Mouse (Mus musculus): ENCODE results near the gene Rhbg.

Rhbg gene

GRCm38 (mm10) chr3:88227976-88228375 lies 26.5 kb downstream of the Rhbg start:
- DNase-seq, result no peak

GRCm38 (mm10) chr3:88227260-88227659 lies 27.2 kb downstream of the Rhbg start:
- DNase-seq, result no peak

- DNase-seq, result peak; percentile 88
Measured at GRCm38 (mm10) chr3:88226101-88226845, 28.2 kb downstream of the Rhbg start.

DNA sequence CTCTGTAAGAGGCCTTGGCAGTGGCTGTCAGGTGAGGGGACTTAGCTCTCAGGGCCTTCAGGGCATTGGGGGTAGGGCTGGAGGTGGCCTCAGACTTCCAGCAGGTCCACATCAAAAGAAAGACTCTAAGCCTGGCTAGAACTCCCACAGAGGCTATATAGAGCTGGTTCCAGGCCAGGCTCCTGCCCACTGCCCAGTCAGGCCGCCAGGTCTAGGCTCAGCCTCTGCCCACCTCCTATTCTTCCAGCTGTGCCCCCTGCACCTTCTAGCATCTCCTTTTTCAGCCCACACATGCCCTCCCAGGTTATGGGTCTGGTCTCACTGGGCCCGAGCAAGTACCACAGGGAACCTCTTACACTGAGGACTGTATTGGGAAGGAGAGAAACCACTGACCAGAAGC lies 29.6 kb downstream of the Rhbg start:
- DNase-seq, result no peak

GRCm38 (mm10) chr3:88222446-88222845 lies 32.1 kb downstream of the Rhbg start:
- no peak for DNase-seq

GRCm38 (mm10) chr3:88221519-88222390 lies 32.8 kb downstream of the Rhbg start:
- no peak for DNase-seq

GRCm38 (mm10) chr3:88220842-88221241 lies 33.7 kb downstream of the Rhbg start:
- DNase-seq, result no peak

DNA sequence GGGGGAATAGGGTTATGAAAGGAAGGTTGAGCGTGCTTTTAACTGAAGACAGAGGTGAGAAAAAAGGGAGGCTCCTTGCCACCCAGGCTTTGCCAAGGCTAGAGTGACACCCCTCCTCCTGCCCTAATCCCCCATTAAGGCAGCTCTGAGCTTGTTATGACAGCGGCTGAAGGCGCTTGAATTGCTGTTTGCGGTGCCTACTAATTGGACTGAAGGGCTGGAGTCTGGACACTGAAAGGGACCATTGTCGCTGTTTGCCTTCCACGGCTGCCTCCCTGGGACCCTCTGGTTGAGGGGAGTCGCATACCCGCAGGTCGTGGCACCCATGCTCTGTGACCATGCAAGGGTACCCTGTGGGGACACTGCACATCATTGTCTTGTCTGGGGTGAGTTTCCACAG lies 34.6 kb downstream of the Rhbg start:
- no peak for DNase-seq

DNA sequence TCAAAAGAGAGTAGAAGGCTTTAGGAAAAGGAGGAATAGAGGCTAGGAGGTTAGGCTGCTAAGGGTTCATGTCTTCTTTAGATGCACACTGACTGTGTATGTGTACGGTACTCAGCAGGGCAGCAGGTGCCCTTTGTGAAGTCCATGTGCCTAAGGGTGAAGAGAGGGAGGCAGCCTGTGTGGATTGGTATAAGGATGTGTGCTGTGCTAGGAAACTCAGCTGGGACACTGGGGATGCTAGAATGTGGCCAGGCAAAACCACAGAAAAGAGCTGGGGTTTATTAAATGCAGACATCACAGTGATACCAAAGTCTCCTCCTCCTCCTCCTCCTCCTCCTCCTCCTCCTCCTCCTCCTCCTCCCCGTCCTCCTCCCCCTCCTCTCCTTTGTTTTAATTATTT lies 36.8 kb downstream of the Rhbg start:
- no peak for DNase-seq

GRCm38 (mm10) chr3:88216534-88217326 lies 37.8 kb downstream of the Rhbg start:
- peak; percentile 71 for DNase-seq

DNA sequence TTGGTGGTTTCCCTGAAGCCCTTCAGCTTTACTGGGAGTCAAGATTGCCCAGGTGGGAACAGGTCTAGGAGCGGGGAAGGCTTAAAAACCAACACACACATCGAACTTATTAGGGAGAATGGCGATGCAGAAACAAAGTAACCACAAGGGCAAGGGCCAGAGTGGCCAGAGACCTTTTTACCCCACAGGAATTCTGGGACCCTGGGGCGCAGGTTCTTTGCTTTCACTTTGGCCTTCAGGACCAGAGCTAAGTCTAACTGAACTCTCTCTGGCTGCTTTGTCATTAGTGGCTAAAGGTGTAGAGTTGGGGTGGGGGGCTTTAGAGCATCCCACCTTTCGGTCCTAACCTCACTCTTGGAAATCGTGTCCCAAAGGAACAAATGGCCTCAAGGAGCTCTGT lies 38.4 kb downstream of the Rhbg start:
- no peak for DNase-seq

- DNase-seq, result no peak
Measured at GRCm38 (mm10) chr3:88215553-88216004, 38.9 kb downstream of the Rhbg start.

DNA sequence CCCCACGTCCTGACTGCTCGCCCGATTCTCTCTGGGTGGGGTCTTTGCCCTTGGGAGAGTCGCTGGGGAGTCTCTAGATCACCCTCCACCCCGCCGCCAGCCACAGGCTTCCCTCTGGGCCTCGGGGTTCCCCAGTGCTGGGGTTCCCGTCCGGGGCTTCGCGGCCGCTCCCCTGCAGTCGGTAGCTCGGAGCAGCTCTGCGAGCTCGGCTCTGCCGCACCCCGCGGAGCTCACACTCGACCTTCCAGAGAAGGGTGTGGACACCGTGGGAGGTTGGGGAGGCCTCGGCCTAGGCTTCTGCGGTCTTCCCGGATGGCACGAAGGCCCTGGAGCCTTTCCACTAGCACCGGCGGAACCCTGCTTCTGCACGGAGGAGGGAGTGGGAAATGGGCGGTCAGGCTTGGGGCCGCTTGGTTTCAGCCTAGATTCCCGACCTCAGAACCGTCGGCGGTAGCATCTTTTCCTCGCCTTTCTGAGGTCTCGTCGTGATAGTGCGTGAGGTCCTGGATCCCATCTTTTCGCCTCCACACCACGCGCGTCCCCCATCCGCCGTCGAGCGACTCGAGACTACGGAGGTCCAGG lies 39.4 kb downstream of the Rhbg start:
- DNase-seq, result no peak

GRCm38 (mm10) chr3:88214197-88214938 lies 40.1 kb downstream of the Rhbg start:
- peak; percentile 87 for DNase-seq

DNA sequence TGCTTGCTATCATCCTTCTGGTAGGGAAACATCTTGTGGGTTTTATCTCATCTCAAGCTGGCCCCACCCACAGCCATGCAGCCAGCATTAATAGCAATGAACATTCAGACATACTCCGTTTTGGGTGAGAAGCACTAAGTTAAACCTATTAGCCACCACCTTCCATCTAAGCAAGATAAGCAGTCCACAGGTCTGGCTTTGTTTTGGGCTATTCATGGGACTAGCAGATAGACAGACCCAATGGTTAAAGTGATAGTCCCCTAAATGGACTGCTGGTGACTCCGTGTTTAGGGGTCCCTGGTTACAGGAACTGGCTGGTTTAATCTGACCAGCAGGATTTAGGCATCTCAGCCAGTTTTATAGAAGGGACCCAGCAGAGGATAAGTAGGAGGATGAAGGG lies 41.5 kb downstream of the Rhbg start:
- DNase-seq, result no peak

DNA sequence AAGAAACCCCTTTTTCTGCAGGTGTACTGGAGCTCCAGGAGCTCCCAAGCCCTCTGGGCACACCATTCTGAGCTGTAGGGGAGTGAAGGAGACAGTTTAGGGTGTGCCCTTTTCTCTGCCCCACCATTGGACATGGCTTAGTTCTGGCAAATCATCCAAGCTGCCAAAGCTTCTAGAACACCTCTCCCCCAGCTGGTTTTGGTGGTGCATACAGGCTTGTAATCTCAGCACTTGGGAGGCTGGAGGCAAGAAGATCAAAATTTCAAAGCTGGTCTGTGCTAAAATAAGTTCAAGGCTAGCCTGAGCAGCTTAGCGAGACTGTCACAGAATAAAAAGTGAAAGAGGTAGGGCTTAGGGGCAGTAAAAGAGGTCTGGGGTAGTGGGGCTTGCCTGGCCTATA lies 42.2 kb downstream of the Rhbg start:
- no peak for DNase-seq

DNA sequence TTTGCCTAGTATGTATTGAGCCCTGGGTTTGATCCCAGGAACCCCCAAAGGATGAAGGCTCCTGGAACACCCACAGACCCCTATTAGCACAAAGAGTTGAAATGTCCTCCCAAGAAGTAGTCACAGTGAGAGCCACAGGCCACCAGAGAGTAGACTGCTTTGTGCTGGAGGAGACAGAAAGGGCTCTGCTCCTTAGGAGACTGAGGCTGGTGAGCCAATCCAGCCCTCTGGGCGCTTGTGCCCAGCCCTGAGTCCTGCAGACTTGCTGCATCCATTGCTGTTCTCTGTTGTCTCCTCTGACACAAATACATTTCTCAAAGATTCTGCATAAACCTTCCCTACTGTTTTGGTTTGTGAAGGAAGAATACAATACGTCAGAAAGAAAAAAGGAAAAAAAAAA lies 43.6 kb downstream of the Rhbg start:
- no peak for DNase-seq

GRCm38 (mm10) chr3:88210121-88210520 lies 44.4 kb downstream of the Rhbg start:
- DNase-seq, result no peak

- peak; percentile 28 for DNase-seq
Measured at GRCm38 (mm10) chr3:88209306-88209705, 45.2 kb downstream of the Rhbg start.

DNA sequence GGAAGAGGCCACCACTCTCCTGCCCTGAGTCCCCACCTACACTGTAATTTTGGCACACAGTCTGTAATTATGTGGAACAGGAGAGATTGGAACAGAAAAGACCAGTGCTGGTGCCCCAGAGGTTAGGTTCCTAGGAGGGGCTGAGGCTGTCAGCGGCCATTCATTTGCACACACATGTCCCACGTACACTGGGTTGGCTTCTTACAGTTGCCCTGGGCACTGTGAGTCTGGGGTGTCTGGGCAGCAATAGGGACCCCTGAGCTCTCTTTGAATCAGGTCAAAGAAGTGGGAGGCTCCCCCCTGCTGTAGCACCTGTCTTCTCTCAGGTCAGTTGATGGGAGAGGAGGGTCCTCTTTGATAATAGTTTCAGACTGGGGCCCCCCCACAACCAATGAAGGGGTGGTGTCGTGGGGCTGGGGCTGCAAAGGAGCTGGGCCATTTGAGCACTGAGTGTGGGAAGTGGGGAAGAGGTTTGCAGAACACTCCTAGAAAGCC lies 46.2 kb downstream of the Rhbg start:
- DNase-seq, result peak; percentile 26

DNA sequence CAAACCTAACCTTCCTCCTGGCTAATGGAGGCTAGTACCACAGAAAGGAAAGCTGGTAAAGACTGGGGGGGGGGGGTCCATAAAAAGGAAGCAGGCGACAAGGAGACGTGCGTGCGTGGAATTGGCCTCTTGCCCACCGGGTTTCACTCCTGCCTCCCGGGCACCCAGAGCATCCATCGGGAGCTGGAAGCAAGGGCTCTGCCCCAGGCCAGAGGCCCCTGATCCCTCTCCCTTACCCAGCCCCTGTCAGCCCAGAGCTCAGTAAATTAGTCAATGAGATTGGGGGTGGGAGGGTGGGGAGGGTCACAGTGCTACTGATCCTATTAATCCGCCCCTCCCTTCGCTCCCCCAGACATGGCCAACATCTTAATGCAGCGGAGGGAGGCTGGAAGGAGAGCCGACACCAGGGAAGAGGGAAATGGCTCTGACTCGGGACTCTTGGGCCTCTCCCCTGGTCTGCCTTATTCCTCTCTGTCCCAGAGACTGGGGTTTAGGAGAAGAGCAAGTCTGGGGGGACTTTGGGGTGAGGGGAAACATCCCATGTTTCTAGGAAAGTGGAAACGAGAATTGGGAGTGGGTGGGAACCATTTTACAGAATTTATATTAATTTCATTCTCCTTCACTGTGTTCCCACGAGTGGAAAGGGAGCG lies 46.9 kb downstream of the Rhbg start:
- DNase-seq, result peak; percentile 44
